Mouse (Mus musculus) cerebellum, adult (tissue): ENCODE measurements at regions not wholly inside any gene's neighbourhood (a gene's known extent, or its start where the extent isn't known, plus 50 kb on each side); places are given as distances from the start of the nearest gene placed in this dataset.

Source experiments
- ATAC-seq: cut with Nextera tagmentation; 2 replicates; pipeline ENCODE4 v1.9.2; 2017; ENCODE audit warnings: mild to moderate bottlenecking, moderate library complexity, mixed read lengths; ENCODE audit not compliant: insufficient number of reproducible peaks, low FRiP score, low TSS enrichment

DNA sequence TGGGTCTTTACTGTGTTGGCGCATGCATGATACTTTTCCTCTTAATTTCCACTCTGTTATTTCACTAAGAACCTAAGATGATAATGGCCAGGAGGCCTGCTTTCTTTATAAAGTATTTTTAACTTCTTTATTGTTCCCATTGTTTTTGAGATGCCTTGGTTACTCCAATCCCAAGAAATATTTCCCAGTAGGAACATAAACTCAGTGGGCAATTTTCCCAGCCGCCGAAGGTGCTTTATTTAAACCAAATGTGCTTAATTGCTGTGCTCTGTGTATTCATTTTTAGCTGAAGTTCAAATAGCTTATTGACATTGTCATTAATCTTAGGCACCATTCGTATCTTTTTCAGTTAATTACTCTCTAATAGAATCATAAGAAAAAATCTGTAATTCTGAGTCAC is 55.1 kb upstream of the Trhde start:
- no peak for ATAC-seq

DNA sequence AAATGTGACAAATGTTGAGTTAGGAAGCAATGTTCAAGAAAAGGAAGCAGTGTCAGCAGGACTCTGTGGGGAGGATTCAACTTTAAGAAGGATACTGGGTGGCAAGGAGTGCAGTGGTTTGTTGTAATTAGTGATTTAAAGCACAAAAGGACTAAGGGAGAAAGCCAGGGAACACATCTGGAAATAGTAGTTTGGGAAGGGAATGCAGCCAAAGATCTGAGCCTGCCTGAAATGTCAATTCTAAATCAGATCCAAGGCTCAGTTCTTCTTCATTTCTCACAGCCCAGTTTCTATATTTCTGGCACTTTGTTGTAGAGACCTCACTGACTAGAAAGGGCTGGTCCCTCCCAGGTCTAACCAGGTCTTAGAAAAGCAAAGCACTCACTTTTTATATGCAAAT is 50.6 kb upstream of the Trhde start:
- ATAC-seq: no peak
